Mouse (Mus musculus) lung, postnatal 0 days (tissue): ENCODE measurements around the gene Farsb. TPM values are rescaled to one million over a fixed set of nuclear protein-coding genes. Genes with fewer than 3 reads are reported as not detected.

Experiments
- ATAC-seq: fragments of 200-750 bp; cut with Nextera tagmentation; 2 replicates; pipeline ENCODE4 v1.8.0; 2017; ENCODE audit warnings: moderate library complexity
- DNase-seq: peaks from one replicate; pipeline ENCODE4 v3.0.0-alpha.2; 2016; ENCODE audit warnings: low spot score
- H3K27ac ChIP-seq: fragments of 300-500 bp; sonication (generic); 2 replicates; pipeline ENCODE4 v1.5.1; 2014; ENCODE audit warnings: antibody characterized with exemption, mild to moderate bottlenecking, low read length, mixed read lengths
- H3K27me3 ChIP-seq: fragments of 300-500 bp; sonication (generic); replicated peaks from 2 replicates; pipeline ENCODE4 v1.6.1; 2014; ENCODE audit warnings: low read length, mixed read lengths; ENCODE audit not compliant: insufficient read depth
- H3K36me3 ChIP-seq: fragments of 300-500 bp; sonication (generic); 2 replicates; pipeline ENCODE4 v1.6.1; 2014; ENCODE audit warnings: low read length, mixed read lengths; ENCODE audit not compliant: insufficient read depth
- H3K4me1 ChIP-seq: fragments of 300-500 bp; sonication (generic); 2 replicates; pipeline ENCODE4 v1.6.1; 2014; ENCODE audit warnings: antibody characterized with exemption, low read depth, low read length, mixed read lengths; ENCODE audit not compliant: insufficient read depth
- H3K4me2 ChIP-seq: fragments of 300-500 bp; sonication (generic); replicated peaks from 2 replicates; pipeline ENCODE4 v1.6.1; 2014; ENCODE audit warnings: low read depth, mild to moderate bottlenecking, low read length, moderate library complexity, mixed read lengths
- H3K4me3 ChIP-seq: fragments of 300-500 bp; sonication (generic); 2 replicates; pipeline ENCODE4 v1.5.1; 2014; ENCODE audit warnings: low read depth, low read length
- H3K9ac ChIP-seq: fragments of 300-500 bp; sonication (generic); replicated peaks from 2 replicates; pipeline ENCODE4 v1.6.1; 2014; ENCODE audit warnings: low read depth, mild to moderate bottlenecking
- H3K9me3 ChIP-seq: fragments of 300-500 bp; sonication (generic); 2 replicates; pipeline ENCODE4 v1.6.1; 2016; ENCODE audit warnings: low read length, mixed read lengths
- CTCF ChIP-seq: IDR thresholded peaks from 2 replicates; pipeline ENCODE4 v1.5.1; 2016; ENCODE audit warnings: antibody characterized with exemption, mild to moderate bottlenecking
- EP300 ChIP-seq: IDR thresholded peaks from 2 replicates; pipeline ENCODE4 v1.6.1; 2016; ENCODE audit warnings: antibody characterized with exemption, mild to moderate bottlenecking, control low read depth
- WGBS: fragments of 180-500 bp; shearing (Covaris S2); extraction: QIAGEN DNeasy Blood & Tissue Kit; methylation state at CpG from one replicate; pipeline ENCODE4 v1.1.7; 2014; 5-methylcytosine and 5-hydroxymethylcytosine counted together
- polyA plus RNA-seq: library from polyadenylated mRNA; unstranded; fragments of >200 nt; fragmentation: Nextera tagmentation; extraction: Ambion mirVana; gene quantifications from 2 replicates; pipeline ENCODE4 v1.2.1, GENCODE M21; 2015

The Farsb gene
- polyA plus RNA-seq, 1 experiment from 2014 or later = 41.8 TPM

GRCm38 (mm10) chr1:78453886-78454285 is 34.8 kb downstream of the Farsb start:
- H3K4me2 ChIP-seq = no peak overlapping the region
- no peak overlapping the region for H3K27ac ChIP-seq
- no peaks in the 10 kb centered on the region for H3K27me3 ChIP-seq
- H3K9me3 ChIP-seq = no peaks in the 10 kb centered on the region
- ATAC-seq = no peak
- H3K4me3 ChIP-seq = no peak overlapping the region
- H3K9ac ChIP-seq = no peak overlapping the region
- no peak for DNase-seq
- 93% methylated on average over 8 of the region's 8 CpGs for WGBS
- no peaks in the 10 kb centered on the region for H3K4me1 ChIP-seq
- H3K36me3 ChIP-seq = peaks cover 19% of the 10 kb centered on the region; the same call in 1 of the 2 replicates
- TF ChIP-seq CTCF (no peak), EP300 (no peak)

- Histone ChIP-seq H3K27me3 (no peaks in the 10 kb centered on the region), H3K27ac (no peak overlapping the region), H3K4me1 (no peaks in the 10 kb centered on the region), H3K4me3 (no peak overlapping the region), H3K36me3 (peaks cover 13% of the 10 kb centered on the region; the same call in 1 of the 2 replicates), H3K9ac (no peak overlapping the region), H3K9me3 (no peaks in the 10 kb centered on the region), H3K4me2 (no peak overlapping the region)
- 91% methylated on average over 6 of the region's 6 CpGs for WGBS
- TF ChIP-seq CTCF (no peak), EP300 (no peak)
- no peak for ATAC-seq
- no peak for DNase-seq
Observed at GRCm38 (mm10) chr1:78452544-78452943, 36.2 kb downstream of the Farsb start.

DNA sequence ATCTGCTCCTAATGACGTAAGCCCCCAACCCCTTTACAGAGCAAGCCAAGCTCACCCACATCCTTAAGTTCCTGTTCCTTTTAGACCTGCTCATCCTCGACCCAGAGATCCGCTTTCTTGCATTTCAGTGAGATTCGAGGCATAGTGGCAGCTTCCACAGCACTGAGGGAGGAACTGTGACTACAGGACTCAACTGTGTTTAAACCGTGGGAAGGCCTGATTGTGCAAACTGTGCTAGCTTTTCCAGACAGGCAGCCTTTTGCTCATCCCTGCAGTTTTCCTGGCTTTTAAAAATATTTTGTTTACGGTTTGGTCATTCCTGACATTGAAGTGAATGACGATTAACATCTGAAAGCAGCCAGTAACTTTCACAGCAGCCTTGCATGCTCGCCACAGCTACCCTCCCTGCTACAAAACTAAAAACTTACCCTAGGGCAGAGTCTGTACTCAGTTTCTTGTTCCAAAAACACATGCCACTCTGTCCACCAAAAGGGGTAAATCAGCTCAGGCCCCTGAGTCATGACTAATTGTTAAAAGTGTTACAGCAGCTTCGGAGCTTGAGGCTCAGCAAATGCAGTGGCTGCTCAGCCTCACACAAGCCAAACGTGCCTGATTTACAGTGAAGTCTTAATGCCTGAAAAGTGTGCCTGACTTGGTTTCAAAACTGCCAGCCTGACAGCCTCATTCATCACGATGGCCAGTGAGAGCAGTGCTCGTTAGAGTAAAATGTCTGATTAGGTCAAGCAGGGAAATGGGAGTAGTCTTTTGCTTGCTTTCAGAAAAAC is 37.4 kb downstream of the Farsb start:
- Histone ChIP-seq H3K36me3 (peaks cover 6% of the 10 kb centered on the region; the same call in 1 of the 2 replicates), H3K27me3 (no peaks in the 10 kb centered on the region), H3K9ac (no peak overlapping the region), H3K9me3 (no peaks in the 10 kb centered on the region), H3K27ac (no peak overlapping the region), H3K4me1 (no peaks in the 10 kb centered on the region), H3K4me3 (no peak overlapping the region), H3K4me2 (no peak overlapping the region)
- DNase-seq (peak; percentile 55), ATAC-seq (peak; percentile 38; the same call in 1 of the 2 replicates)
- WGBS = 73% methylated on average over 12 of the region's 12 CpGs
- TF ChIP-seq CTCF (no peak), EP300 (no peak)

- Histone ChIP-seq H3K4me1 (no peaks in the 10 kb centered on the region), H3K9me3 (no peaks in the 10 kb centered on the region), H3K27ac (no peak overlapping the region), H3K36me3 (peaks cover 4% of the 10 kb centered on the region; the same call in 1 of the 2 replicates), H3K9ac (no peak overlapping the region), H3K4me3 (no peak overlapping the region), H3K4me2 (no peak overlapping the region), H3K27me3 (no peaks in the 10 kb centered on the region)
- DNase-seq (peak; percentile 68), ATAC-seq (peak; percentile 82)
- WGBS = 19% methylated on average over 1 of the region's 1 CpGs
- TF ChIP-seq CTCF (no peak), EP300 (peak; percentile 36)
Observed at GRCm38 (mm10) chr1:78448091-78448490, 40.6 kb downstream of the Farsb start.

DNA sequence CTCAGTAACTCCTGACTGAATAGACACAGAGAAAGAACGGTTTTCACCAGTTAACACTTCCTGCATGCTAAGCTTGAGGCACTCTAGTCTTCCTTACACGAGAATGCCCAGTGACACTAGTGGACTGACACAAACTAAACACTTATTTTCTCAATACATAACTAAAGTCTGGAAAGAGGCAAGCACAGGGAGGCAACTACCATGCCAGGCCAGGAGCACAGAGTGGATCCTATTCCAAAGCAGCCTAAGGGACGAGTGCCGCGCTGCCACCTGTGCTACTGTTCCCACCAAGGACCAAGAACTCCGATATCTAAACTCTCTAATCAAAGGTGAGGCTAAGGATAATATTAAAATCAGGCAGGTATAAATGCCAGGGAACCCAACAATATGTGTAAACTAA is 42.0 kb downstream of the Farsb start:
- TF ChIP-seq CTCF (no peak), EP300 (no peak)
- 95% methylated on average over 6 of the region's 6 CpGs for WGBS
- Histone ChIP-seq H3K4me2 (no peak overlapping the region), H3K27ac (no peak overlapping the region), H3K36me3 (peaks cover 10% of the 10 kb centered on the region; the same call in 1 of the 2 replicates), H3K27me3 (no peaks in the 10 kb centered on the region), H3K4me1 (no peaks in the 10 kb centered on the region), H3K4me3 (no peak overlapping the region), H3K9me3 (no peaks in the 10 kb centered on the region), H3K9ac (no peak overlapping the region)
- DNase-seq (no peak), ATAC-seq (no peak)

- H3K4me2 ChIP-seq = no peak overlapping the region
- H3K27ac ChIP-seq = no peak overlapping the region
- ATAC-seq (no peak), DNase-seq (no peak)
- H3K27me3 ChIP-seq = no peaks in the 10 kb centered on the region
- TF ChIP-seq CTCF = no peak
- no peak for TF ChIP-seq EP300
- H3K4me3 ChIP-seq = no peak overlapping the region
- H3K9ac ChIP-seq = no peak overlapping the region
- H3K9me3 ChIP-seq = no peaks in the 10 kb centered on the region
- H3K4me1 ChIP-seq = no peaks in the 10 kb centered on the region
- 84% methylated on average over 8 of the region's 8 CpGs for WGBS
- peaks cover 10% of the 10 kb centered on the region; the same call in 1 of the 2 replicates for H3K36me3 ChIP-seq
Observed at GRCm38 (mm10) chr1:78446232-78446631, 42.5 kb downstream of the Farsb start.
